In the genomic region with DNA sequence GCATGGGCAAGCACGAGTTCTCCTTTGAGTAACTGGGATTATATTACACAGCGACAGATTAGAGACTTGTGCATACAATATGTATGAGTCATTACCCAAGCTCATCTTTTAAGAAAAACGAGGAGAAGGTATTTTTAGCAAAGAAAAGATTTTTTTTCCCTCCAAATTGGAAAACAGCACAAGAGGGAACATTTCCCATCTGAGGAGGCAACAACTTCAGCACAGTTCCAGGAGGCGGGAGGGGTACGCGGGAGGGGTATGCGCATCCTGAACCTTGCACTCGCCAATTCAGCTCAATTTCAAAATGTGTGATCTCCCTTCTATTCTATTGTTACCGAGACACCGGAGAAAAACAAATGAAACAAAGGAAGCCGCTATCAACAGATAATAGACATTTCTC, we compare ENCODE assay signal across 15 mouse cellular contexts.
A peak's percentile ranks its signal among the peaks of the same experiment; 100 is the strongest.
DNase-seq lines count a peak whose midpoint lies in the region; ATAC-seq and TF ChIP-seq lines count a peak whose summit lies in the region.
"Had no signal": no experiment of that assay in that cellular context is flagged by ENCODE, and none has a peak within 500 bp of the region (broad histone marks: within the 10 kb centered on the region; RNA-seq: fewer than 3 reads in every experiment).

No protein-coding gene starts in this region.

- no peak for ATAC-seq in forebrain, embryonic 12.5 days (ENCODE audit: low FRiP score)
- no peak for ATAC-seq in hindbrain, postnatal 0 days
- ATAC-seq in megakaryocyte progenitor cell, adult 5-6 weeks (replicated peaks; ENCODE audit: poor library complexity): no peak
- ATAC-seq: Patski had no signal

- H3K4me3 ChIP-seq in forebrain, embryonic 12.5 days (replicated peaks): peak overlapping the region; percentile 14
- H3K4me3 ChIP-seq in hindbrain, postnatal 0 days (ENCODE audit: low read length): peak overlapping the region; percentile 28
- peak overlapping the region; percentile 23 for H3K4me3 ChIP-seq in olfactory bulb, adult 2 months (ENCODE audit: insufficient read depth, low read depth, low read length)
- H3K4me3 ChIP-seq: heart, embryonic 13.5 days had no signal

- H3K9me3 ChIP-seq in forebrain, embryonic 12.5 days: no peaks in the 10 kb centered on the region
- no peaks in the 10 kb centered on the region for H3K9me3 ChIP-seq in hindbrain, postnatal 0 days (ENCODE audit: low read length)
- H3K9me3 ChIP-seq: heart, embryonic 13.5 days had no signal

- no peak for TF ChIP-seq CTCF in hindbrain, postnatal 0 days (IDR thresholded peaks at IDR 0.05; ENCODE audit: low read depth)
- no peak for TF ChIP-seq CTCF in olfactory bulb, adult 2 months (IDR thresholded peaks at IDR 0.05; ENCODE audit: insufficient read depth, low read depth, low read length)

- peak; percentile 18 to 52 for DNase-seq in left cerebral cortex, postnatal 25 days (ENCODE audit: low spot score in 2 of 2)
- DNase-seq in left cerebral cortex, postnatal 10 days (ENCODE audit: extremely low spot score in 1 of 2, low spot score in 2 of 2): no peak
- DNase-seq in hindbrain, postnatal 0 days (ENCODE audit: low spot score): no peak
- no peak for DNase-seq in lung, postnatal 10 days
- DNase-seq in urinary bladder, adult 18-20 months (ENCODE audit: low spot score in 2 of 2): no peak
- DNase-seq: adrenal gland, postnatal 14 days; cerebellum, adult 11 months; kidney, adult 2 months; liver; lung, postnatal 36 days had no signal

- peaks cover 57% of the 10 kb centered on the region for H3K27me3 ChIP-seq in forebrain, embryonic 12.5 days
- H3K27me3 ChIP-seq in hindbrain, postnatal 0 days (ENCODE audit: insufficient read depth, low read length): no peaks in the 10 kb centered on the region
- H3K27me3 ChIP-seq: Patski had no signal

- H3K9ac ChIP-seq in forebrain, embryonic 12.5 days: no peak overlapping the region
- H3K9ac ChIP-seq in hindbrain, postnatal 0 days (replicated peaks; ENCODE audit: low read length): peak overlapping the region; percentile 33
- H3K9ac ChIP-seq: heart, embryonic 13.5 days had no signal

- no peaks in the 10 kb centered on the region for H3K36me3 ChIP-seq in forebrain, embryonic 12.5 days (replicated peaks)
- H3K36me3 ChIP-seq in hindbrain, postnatal 0 days (ENCODE audit: insufficient read depth, low read length): no peaks in the 10 kb centered on the region
- H3K36me3 ChIP-seq: heart, embryonic 13.5 days had no signal

- H3K4me2 ChIP-seq in forebrain, embryonic 12.5 days: peak overlapping the region; percentile 36
- peak overlapping the region; percentile 49 for H3K4me2 ChIP-seq in hindbrain, postnatal 0 days (ENCODE audit: low read depth, low read length)
- H3K4me2 ChIP-seq: heart, embryonic 13.5 days had no signal

- H3K27ac ChIP-seq in forebrain, embryonic 12.5 days: no peak overlapping the region
- H3K27ac ChIP-seq in hindbrain, postnatal 0 days: no peak overlapping the region
- H3K27ac ChIP-seq in olfactory bulb, adult 2 months (ENCODE audit: insufficient read depth, low read depth, low read length): no peak overlapping the region
- H3K27ac ChIP-seq: heart, embryonic 13.5 days had no signal

- intact Hi-C loops in left cerebral cortex, postnatal 25 days (cut with DNase I): no loop called here
- intact Hi-C loops in left cerebral cortex, postnatal 10 days (cut with DNase I): no loop called here

- WGBS in forebrain, embryonic 12.5 days: 17% methylated on average over 11 of the region's 11 CpGs
- 8% methylated on average over 11 of the region's 11 CpGs for WGBS in hindbrain, postnatal 0 days
- WGBS in olfactory bulb, adult 2 months: 13% methylated on average over 11 of the region's 11 CpGs

- no peak for TF ChIP-seq POLR2A in olfactory bulb, adult 2 months (IDR thresholded peaks at IDR 0.05; ENCODE audit: insufficient read depth, low read depth, low read length)

- peaks cover 20% of the 10 kb centered on the region for H3K4me1 ChIP-seq in forebrain, embryonic 12.5 days
- H3K4me1 ChIP-seq in hindbrain, postnatal 0 days (ENCODE audit: insufficient read depth, low read length): no peaks in the 10 kb centered on the region
- H3K4me1 ChIP-seq in olfactory bulb, adult 2 months (ENCODE audit: control insufficient read depth, insufficient read depth, low read length): peaks cover 3% of the 10 kb centered on the region; the same call in 1 of the 2 replicates

Comparison
In these comparisons a context has a peak if more than half of its experiments do, and no peak if none do; other contexts are left out.
1. DNase-seq: peak in left cerebral cortex, postnatal 25 days (2 of 2); none in left cerebral cortex, postnatal 10 days (0 of 2), hindbrain, postnatal 0 days (single experiment), lung, postnatal 10 days (single experiment) and urinary bladder, adult 18-20 months (0 of 2).
2. Peak in every context shown above with its lines, with median percentiles within 50 percentile points of each other: H3K4me3 ChIP-seq.